Mouse (Mus musculus) limb, embryonic 12.5 days (tissue): Measurements from ENCODE around the gene Myd88. TPM values are rescaled to one million over a fixed set of nuclear protein-coding genes. Genes with fewer than 3 reads are reported as not detected.

Experiments used
- ATAC-seq: fragments of 200-750 bp; cut with Nextera tagmentation; 2 replicates; pipeline ENCODE4 v1.8.0; 2017; ENCODE audit warnings: low read depth, moderate TSS enrichment; ENCODE audit not compliant: insufficient number of reproducible peaks, insufficient read depth, low FRiP score, low TSS enrichment
- H3K27ac ChIP-seq: fragments of 300-500 bp; sonication (generic); 2 replicates; pipeline ENCODE4 v1.5.1; 2016; ENCODE audit warnings: mild to moderate bottlenecking, moderate library complexity
- H3K27me3 ChIP-seq: fragments of 300-500 bp; sonication (generic); 2 replicates; pipeline ENCODE4 v1.6.1; 2016; ENCODE audit warnings: mild to moderate bottlenecking, moderate library complexity
- H3K36me3 ChIP-seq: fragments of 300-500 bp; sonication (generic); 2 replicates; pipeline ENCODE4 v1.6.1; 2016; ENCODE audit warnings: mild to moderate bottlenecking, moderate library complexity
- H3K4me1 ChIP-seq: fragments of 300-500 bp; sonication (generic); replicated peaks from 2 replicates; pipeline ENCODE4 v1.6.1; 2016
- H3K4me2 ChIP-seq: fragments of 300-500 bp; sonication (generic); 2 replicates; pipeline ENCODE4 v1.6.1; 2016; ENCODE audit warnings: mild to moderate bottlenecking, moderate library complexity
- H3K4me3 ChIP-seq: fragments of 300-500 bp; sonication (generic); replicated peaks from 2 replicates; pipeline ENCODE4 v1.5.1; 2016; ENCODE audit warnings: mild to moderate bottlenecking
- H3K9ac ChIP-seq: fragments of 300-500 bp; sonication (generic); replicated peaks from 2 replicates; pipeline ENCODE4 v1.6.1; 2016; ENCODE audit warnings: mild to moderate bottlenecking, moderate library complexity
- H3K9me3 ChIP-seq: fragments of 300-500 bp; sonication (generic); 2 replicates; pipeline ENCODE4 v1.6.1; 2016; ENCODE audit warnings: mild to moderate bottlenecking, moderate library complexity
- WGBS: fragments of 180-500 bp; shearing (Covaris S2); methylation state at CpG from one replicate; pipeline ENCODE4 v1.1.7; 2016; 5-methylcytosine and 5-hydroxymethylcytosine counted together
- polyA plus RNA-seq: library from polyadenylated mRNA; unstranded; fragments of >200 nt; fragmentation: Nextera tagmentation; extraction: Ambion mirVana; gene quantifications from 2 replicates; pipeline ENCODE4 v1.2.1, GENCODE M21; 2016

Myd88 gene
- polyA plus RNA-seq, 1 experiment from 2014 or later = 9.2 TPM

GRCm38 (mm10) chr9:119290791-119291190 lies 50.4 kb downstream of the Myd88 start:
- no peak overlapping the region for H3K4me3 ChIP-seq
- WGBS = 93% methylated on average over 3 of the region's 3 CpGs
- no peaks in the 10 kb centered on the region for H3K4me1 ChIP-seq
- H3K9me3 ChIP-seq = no peaks in the 10 kb centered on the region
- H3K27ac ChIP-seq = no peak overlapping the region
- H3K36me3 ChIP-seq = peaks cover 21% of the 10 kb centered on the region
- no peak for ATAC-seq
- H3K27me3 ChIP-seq = no peaks in the 10 kb centered on the region
- no peak overlapping the region for H3K4me2 ChIP-seq
- H3K9ac ChIP-seq = no peak overlapping the region

Other genes starting within 250 kb of the Myd88 start
- gene Plcd1, start 247.9 kb downstream of the Myd88 start, polyA plus RNA-seq = 25.1 and 27.8 TPM in 2 replicates
- 2.0 and 2.3 TPM in 2 replicates for gene Dlec1, start 238.9 kb downstream of the Myd88 start, polyA plus RNA-seq
- gene Acaa1b, start 184.3 kb downstream of the Myd88 start, polyA plus RNA-seq = 1.5 TPM in 2 replicates
- not detected in 2 replicates for gene Gm47289, start 182.2 kb downstream of the Myd88 start, polyA plus RNA-seq
- not detected in 2 replicates for gene Slc22a13, start 132.3 kb downstream of the Myd88 start, polyA plus RNA-seq
- gene Oxsr1, start 19.0 kb downstream of the Myd88 start, polyA plus RNA-seq = 16.0 and 17.0 TPM in 2 replicates
- 81.3 and 81.6 TPM in 2 replicates for gene Acaa1a, start 1.7 kb downstream of the Myd88 start, polyA plus RNA-seq
- gene Xylb, start 16.0 kb upstream of the Myd88 start, polyA plus RNA-seq = 7.6 and 8.3 TPM in 2 replicates
- gene Slc22a14, start 24.1 kb upstream of the Myd88 start, polyA plus RNA-seq = not detected in 2 replicates
- gene Acvr2b, start 60.7 kb upstream of the Myd88 start, polyA plus RNA-seq = 48.9 and 50.5 TPM in 2 replicates
- 48.5 and 50.8 TPM in 2 replicates for gene Exog, start 103.5 kb upstream of the Myd88 start, polyA plus RNA-seq
- 0.05 and 0.06 TPM in 2 replicates for gene Scn5a, start 237.6 kb upstream of the Myd88 start, polyA plus RNA-seq